Mouse (Mus musculus): Measurements from ENCODE around the gene Frmd4b. TPM values are rescaled to one million over a fixed set of nuclear protein-coding genes. Genes with fewer than 3 reads are reported as not detected.

The Frmd4b gene
- total RNA-seq (2017), result 8.4 and 19.5 TPM in 2 replicates

DNA sequence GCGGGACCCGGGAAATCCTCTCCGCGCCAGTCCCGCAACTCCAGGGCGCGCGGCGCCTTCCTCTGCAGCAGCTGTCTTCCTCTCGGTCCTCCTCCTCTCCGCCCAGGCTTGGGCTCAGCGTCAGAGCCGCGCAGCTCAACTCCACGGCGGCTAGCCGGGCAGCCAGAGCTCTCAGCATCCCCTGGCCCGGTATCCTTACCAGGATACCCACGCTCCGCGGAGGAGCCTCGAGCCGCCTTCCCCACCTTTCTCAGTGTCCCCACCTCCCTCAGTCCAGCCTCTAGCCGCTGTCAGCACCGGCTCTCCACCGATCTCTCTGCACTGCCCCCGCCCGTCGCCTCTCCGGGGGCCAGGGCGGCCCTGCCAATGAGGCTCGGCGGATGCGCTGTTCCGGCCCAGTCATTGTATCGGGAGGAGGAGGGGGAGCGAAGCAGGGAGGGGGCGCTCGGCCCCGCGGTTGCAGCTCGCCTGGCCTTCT is at the start of gene Frmd4b:
Frmd4b (minus strand) TSS at position 276 of the 478 bp plus-strand sequence.
- peak; percentile 71 for ATAC-seq (replicated peaks; ENCODE audit: low read depth, poor library complexity, severe bottlenecking)

DNA sequence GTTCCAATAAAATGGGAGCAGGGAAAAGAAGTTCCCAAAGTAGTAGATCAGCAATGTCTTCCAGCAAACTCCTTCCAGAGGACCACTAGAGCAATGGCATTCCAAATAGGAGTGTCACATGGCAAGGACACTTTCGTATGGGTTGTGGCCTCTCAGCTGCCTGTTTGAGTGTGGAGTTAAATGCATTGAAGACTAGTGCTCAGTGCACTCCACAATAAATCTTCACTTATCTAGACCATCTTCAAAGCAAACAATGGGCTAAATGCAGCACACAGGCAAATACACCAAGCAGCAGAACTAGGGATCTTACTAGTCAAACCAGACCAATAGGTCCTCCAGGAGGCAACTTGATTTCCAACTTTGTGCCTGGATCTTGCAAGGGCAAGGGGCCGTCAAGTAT is 49.1 kb upstream of the Frmd4b start:
- ATAC-seq (replicated peaks; ENCODE audit: low read depth, poor library complexity, severe bottlenecking), result no peak

DNA sequence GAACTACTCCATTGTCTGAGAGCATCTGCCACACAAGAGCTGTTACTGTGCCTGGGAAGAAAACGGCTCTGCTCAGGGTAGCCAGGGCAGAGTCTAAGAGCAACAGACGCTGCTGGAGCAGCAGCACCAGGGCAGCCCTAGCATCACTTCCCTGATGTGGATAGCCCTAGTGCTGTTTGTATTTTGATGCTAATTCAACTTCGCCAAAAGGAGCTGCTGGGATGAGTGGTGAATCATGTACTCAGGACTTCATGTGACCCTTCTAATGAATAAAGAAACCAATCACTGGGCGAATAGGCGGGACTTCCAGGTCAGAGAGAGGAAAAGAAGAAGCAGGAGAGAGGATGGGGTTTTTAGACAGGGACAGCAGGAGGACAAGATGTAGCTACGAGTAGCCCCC is 41.6 kb upstream of the Frmd4b start:
- ATAC-seq (replicated peaks; ENCODE audit: low read depth, poor library complexity, severe bottlenecking), result no peak

DNA sequence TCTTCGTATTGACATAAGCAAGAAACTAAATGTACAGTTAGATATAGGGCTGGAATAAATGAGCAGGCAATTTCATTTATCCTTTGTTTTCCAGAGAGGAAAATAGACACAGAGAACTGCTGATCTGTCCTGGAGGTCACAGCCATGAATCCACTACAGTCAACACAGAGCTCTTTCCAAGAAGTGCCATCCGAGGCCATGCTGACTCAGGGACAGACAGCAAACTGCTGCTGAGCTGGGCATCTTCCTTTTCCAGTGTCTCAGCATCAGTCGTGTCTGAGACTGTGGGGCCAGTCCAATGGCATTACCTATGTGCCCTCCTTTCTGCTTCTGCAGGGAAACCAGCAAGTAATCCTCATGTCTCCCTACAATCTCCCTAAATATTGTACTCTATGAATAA is 38.6 kb upstream of the Frmd4b start:
- ATAC-seq (replicated peaks; ENCODE audit: low read depth, poor library complexity, severe bottlenecking), result no peak

DNA sequence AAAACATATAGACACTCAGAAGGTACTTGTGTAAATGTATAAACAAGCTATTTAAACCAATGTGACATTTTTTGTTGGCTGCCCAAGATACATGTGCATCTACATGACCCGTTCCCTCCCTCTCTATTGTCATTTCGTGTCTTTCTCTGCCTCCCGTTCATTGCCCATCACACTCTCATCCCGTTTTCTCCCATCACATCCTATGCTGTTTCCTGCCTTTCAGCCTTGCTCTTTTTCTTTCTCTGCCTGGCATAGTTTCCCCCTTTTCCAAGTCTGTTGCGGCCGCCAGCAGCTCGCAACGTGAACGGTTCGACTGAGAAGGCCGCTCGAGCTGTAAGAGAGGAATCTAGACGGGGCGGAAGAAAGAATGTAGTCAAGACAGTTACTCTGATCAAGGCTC is 30.2 kb upstream of the Frmd4b start:
- no peak for ATAC-seq (replicated peaks; ENCODE audit: low read depth, poor library complexity, severe bottlenecking)

DNA sequence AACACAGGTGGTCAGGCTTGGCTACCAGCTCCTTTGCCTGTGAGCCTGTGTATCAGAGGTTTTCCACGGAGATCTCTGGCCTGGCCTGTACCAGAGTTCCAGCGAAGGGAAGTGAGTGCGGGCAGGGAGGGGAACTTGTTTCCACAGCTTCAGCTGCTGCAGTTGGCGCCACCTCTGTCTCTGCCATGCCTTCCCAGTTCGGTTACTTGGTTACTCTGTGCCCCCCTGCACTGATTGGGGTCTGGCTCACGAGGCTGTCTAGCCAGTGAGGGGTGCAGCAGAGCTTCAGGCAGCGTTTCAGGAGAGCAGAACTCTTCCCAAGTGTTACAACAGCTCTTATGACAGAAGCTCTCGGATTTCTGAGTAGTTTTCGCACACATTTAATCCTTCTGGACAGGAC is 6.0 kb upstream of the Frmd4b start:
- no peak for ATAC-seq (replicated peaks; ENCODE audit: low read depth, poor library complexity, severe bottlenecking)

DNA sequence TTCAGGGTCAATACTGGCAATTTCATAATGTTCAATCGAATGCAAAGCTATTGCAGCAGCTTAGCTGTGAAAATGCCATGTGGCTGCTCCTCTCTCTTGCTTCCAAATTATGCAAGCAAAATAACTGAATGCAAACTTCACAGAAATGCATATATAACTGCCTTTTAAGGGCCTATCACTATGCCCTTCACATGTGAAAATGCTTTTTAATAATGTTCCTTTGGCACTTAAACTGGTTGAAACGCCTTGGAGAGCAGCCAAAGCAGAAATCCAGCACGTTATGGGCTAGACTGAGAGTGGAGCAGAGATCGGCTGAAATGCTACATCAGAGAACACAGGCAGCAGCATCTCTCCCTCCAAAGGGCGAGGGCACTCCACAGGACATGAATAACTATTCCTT is 4.9 kb upstream of the Frmd4b start:
- no peak for ATAC-seq (replicated peaks; ENCODE audit: low read depth, poor library complexity, severe bottlenecking)

DNA sequence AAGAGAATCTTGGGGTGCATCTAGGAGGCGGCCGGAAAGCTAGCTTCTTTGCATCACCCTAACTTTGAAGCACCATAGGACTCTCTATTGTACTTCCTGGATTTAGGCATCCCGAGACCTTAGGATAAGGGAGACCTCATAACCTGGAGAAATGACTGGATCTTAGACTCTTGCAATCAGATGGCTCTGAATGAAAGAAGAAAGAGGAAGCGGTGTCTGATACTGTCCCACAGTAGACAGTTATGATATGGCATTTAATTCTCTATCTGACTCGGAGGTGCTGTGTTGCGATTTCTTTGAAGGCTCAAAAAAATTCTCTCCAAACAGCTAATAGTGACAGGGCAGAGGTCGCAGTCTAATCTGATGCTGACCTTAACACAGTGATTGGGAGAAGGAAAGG is 433 bp upstream of the Frmd4b start:
- peak; percentile 59 for ATAC-seq (replicated peaks; ENCODE audit: low read depth, poor library complexity, severe bottlenecking)

DNA sequence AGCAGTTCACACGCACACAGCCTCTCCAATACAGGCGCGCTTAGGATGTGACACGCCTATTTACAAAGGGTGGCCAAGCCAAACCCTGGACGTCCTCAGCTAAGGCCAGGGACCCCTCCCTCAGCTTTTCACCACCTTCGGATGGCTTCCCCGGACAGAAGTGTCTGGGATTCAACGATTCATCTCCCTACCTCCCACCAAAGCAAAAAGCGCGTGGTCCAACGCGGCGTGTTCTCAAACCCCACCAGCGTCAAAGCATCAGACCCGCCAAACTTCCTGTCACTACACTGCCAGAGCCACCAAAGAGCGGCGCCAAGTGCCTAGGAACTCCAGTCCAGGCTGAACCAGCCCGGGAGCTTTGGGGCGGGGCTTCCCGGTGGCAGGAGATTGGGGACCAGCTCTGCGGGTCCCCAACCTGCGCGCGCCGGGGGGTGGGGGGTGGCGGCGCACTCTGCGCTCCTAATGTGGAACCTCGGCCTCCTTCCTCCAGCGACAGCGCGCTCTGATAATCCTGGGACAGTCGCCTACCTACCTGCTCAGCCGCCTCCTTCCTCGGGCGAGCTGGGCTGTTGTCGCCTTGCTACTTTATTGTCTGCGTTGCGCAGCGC is 579 bp downstream of the Frmd4b start:
- peak; percentile 34 for ATAC-seq (replicated peaks; ENCODE audit: low read depth, poor library complexity, severe bottlenecking)

DNA sequence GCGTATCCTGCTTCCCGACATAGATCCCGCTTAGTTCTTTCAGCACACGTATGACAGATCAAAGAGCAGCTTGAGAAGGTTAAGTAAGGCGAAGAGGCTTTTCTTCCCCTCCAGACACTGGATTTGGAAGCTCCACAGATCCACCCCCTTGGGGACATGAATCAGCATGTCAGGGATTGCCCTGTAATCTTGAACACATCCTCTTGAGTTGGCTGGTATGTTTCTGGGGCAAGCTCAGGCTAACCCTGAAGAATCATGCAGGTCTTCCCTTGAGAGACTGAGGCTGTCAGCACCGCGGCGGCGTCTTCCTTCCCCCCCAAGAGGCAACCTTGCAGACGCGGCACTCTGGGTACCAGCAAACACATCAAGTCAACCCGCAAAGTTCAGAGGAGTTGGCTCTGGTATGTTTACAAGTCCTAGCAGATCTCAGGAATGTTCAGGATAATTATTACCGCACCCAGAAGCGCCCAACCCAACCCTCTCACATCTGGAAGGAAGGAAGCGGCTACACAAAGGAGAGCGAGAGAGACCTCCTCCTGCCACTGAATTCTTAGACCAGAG is 1.4 kb downstream of the Frmd4b start:
- no peak for ATAC-seq (replicated peaks; ENCODE audit: low read depth, poor library complexity, severe bottlenecking)

DNA sequence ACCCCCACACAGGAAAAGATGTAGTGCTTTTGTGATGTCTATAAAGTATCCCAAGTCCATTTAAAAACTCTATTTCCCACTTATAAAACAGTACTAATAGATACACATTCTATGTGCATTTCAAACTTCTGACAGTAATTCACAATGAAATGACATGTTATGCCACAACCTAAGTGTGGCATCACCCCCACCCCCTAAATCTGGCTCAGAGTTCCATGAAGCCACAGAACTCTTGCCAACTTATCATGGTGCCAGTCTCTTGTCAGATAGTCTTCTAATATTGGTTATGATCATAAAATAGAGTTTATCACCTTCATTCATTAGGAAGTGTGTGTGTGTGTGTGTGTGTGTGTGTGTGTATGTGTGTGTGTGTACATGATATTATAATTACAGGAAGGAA is 3.2 kb downstream of the Frmd4b start:
- no peak for ATAC-seq (replicated peaks; ENCODE audit: low read depth, poor library complexity, severe bottlenecking)

DNA sequence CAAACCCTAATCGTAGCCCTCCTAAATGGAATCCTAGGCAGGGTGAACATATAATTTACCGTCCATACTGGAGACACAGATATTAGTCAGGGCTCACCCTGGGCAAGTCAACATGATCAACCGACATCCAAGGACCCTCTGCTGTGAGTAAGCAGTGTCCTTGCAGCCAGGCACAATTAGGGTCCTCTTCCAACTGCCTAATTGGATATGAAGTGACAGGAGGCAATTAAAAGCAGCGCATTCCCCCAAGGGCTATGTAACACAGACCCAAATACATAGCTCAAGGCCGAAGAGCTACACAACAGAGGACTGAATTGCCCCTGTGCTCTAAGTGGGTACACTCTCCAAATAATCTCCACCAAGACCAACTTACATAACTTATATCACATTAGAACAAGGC is 4.5 kb downstream of the Frmd4b start:
- no peak for ATAC-seq (replicated peaks; ENCODE audit: low read depth, poor library complexity, severe bottlenecking)

DNA sequence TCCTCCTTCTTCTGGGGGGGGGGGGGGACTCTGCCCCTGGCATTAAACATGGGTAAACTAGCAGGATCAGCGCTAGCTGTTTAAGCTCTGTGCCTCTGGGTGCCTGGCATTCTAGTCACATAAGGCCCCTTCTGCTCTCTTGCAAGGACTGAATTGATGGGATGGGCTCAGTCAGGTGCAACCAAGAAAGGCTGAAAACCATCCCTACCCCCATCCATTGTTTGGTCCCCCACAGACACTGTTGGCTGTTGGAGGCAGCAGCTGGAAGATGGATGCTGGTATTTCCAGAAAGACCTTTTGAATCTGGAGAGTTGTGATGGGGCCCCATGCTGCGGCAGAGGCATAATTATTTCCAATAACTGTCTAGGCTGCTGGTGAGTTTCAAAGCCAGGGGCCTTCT is 7.3 kb downstream of the Frmd4b start:
- no peak for ATAC-seq (replicated peaks; ENCODE audit: low read depth, poor library complexity, severe bottlenecking)

DNA sequence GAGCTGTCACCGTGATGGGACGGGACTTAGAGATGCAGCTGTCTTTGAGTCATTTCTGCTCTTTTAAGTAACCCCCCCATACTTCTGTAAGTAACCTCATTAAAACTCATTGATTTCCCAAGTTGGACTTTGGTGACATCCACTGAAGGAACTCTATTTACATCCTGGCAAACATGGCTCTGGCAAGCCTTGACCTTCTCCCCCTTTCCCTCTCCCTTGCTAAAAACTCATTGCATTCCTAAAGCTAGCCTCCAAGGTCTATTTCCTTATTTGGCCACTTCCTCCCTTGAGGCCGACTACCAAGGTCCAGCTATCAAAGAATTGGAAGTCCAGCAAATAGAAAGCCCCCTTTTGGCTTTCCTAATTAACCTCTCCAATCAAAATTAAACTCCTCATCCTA is 9.7 kb downstream of the Frmd4b start:
- ATAC-seq (replicated peaks; ENCODE audit: low read depth, poor library complexity, severe bottlenecking), result no peak

DNA sequence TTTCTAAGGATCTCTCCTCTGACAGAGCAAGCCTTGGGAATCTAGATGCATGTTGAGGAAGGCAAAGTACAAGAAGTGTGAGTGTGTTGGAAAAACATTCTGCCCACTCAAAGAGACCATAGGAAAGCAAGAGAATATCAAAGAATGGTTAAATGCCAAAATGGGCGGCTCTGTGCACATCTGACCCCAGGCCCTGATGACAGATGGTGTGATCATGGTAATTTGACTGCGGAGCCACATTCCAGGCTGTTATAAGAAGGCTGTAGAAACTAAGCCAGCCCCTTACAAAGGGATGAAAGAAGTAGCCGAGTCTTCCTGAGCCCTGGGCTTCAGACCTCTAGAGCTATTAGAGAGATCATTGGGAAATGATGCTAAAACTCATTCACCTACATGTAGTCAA is 22.1 kb downstream of the Frmd4b start:
- ATAC-seq (replicated peaks; ENCODE audit: low read depth, poor library complexity, severe bottlenecking), result no peak

DNA sequence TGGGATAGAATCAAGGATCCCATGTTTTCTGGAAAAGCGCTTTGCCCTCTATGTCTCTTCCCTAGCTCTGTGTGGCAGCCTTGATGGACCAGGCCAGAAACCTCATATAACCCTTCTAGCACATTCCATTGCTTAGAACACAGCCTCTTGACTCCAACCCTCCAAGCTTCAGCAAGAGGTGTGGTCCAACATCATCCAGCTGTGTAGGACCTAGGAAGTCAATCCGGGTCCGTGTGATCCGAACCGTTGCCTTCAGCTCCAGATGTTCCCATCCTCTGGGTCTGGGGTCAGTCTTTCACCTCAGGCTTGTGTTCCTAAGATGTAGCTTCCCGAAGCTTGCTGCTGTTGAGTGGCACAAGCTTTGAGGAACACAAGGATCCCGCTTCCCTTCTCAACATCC is 22.8 kb downstream of the Frmd4b start:
- ATAC-seq (replicated peaks; ENCODE audit: low read depth, poor library complexity, severe bottlenecking), result no peak

DNA sequence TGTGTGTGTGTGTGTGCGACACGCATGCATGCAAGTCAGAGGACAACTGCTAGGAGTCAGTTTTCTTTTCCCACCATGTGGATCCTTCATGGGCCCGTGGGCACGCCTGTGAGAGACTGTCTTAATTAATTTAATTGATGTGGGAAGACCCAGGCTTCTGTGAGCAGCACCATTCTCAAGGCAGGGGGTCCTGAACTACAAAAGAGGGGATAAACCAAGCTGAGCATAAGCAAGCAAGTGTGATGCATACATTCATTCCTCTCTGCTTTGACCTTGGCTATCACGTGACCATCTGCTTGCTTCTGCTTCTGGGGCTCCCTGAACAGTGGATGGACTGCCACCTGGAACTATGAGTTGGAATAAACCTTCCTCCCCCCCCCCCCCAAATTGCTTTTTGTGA is 27.1 kb downstream of the Frmd4b start:
- no peak for ATAC-seq (replicated peaks; ENCODE audit: low read depth, poor library complexity, severe bottlenecking)

DNA sequence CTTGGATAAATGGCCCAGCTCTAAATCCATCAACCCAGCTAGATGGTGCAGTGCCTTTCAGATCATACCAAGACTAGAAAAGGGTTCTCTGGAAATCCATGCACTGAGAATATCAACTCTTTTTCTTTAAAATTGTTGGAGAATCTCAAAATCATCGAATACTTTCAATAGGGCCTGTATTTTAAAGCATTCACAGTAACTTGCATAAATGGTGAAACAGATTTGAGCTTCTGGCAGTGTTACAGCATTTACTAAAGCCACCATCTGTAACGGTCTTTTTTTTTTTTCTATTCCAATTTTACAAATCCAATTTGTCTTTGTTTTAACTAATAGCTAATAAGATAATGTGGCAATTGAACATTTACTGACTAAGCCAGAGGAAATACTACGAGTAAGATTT is 27.8 kb downstream of the Frmd4b start:
- no peak for ATAC-seq (replicated peaks; ENCODE audit: low read depth, poor library complexity, severe bottlenecking)

DNA sequence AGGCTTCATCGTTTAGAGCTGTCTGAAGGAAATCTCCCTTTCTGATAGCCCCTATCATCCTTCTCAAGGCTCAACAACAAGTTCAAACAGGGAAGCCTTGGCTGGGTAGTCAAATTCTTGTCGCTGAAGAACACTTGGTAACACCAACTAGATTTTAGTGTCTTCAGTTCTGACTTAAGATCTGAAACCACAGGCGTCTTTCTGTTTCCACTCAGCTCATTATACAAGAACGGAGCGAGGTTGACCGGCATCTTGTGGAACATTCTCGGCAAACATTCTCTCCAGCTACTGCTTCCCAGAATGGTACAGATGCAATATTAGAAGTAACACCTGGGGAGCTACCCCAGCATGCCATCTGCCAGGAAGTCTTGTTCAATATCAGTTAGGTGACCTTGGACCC is 28.3 kb downstream of the Frmd4b start:
- no peak for ATAC-seq (replicated peaks; ENCODE audit: low read depth, poor library complexity, severe bottlenecking)

DNA sequence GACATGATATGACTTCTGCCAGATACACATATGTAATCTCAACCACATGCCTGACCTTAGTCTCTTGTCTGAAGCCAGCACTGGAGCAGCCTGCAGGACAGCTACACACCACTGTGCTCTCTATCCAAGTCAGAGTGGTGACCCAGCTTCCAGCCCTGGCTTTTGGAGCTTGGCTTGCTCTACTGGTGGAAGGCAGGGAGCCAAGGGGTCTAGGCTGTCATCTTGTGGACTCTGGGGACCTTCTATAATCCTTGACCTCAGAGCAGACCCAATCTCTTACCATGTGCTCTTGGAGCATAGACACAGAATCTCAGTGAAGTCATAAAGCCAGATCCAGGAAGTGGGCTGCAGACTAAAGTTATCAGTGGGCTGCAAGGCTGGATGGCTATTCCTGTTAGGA is 30.7 kb downstream of the Frmd4b start:
- ATAC-seq (replicated peaks; ENCODE audit: low read depth, poor library complexity, severe bottlenecking), result no peak

DNA sequence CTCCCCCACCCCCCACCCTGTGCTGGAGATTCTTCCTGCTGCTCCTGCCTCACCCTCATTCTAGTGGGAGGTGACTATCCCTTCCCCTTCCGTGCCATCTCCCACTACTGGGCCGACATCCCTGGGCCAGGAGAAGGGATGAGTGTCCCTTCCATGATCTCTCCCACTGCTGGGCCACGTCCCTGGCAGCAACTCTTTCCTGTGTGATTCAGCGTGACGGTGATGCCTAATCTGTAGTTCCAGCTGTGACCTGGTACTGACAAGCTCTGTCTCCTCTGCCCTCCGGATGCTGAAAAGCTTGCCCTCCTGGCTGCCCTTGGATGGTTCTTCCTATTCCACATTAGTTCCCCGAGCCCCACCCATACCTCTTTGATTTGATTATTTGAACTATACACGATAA is 31.3 kb downstream of the Frmd4b start:
- no peak for ATAC-seq (replicated peaks; ENCODE audit: low read depth, poor library complexity, severe bottlenecking)

DNA sequence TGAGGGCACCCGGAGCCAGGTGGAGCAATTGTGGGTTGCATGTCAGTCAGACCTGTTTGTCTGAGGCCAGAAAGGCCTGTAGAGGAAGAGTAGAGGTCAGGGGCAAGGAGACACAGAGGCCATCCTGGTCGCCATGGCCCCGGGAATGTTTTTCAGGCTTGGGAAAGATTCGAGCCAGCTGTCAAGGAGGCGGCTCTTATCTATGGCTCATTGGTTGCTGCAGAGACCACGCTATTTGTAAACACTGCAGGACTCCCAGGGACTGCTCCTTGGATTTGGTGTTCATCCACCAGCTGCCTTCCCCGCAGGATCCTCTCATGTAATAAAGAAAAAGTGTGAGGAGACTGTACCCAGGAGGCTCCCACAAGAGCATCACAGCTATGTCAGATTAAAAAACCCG is 34.6 kb downstream of the Frmd4b start:
- ATAC-seq (replicated peaks; ENCODE audit: low read depth, poor library complexity, severe bottlenecking), result no peak
